Mouse (Mus musculus): ENCODE measurements around the gene Tpr. TPM values are rescaled to one million over a fixed set of nuclear protein-coding genes. Genes with fewer than 3 reads are reported as not detected.

Gene Tpr
- polyA plus RNA-seq, 1 experiment, result 50.3 TPM

GRCm38 (mm10) chr1:150472525-150472924, 79.9 kb downstream of the Tpr start:
- Histone ChIP-seq H3K27ac (ENCODE audit: insufficient read depth, low read depth, low read length) (no peak overlapping the region), H3K27me3 (replicated peaks; ENCODE audit: control insufficient read depth, insufficient read depth, low read length) (no peaks in the 10 kb centered on the region), H3K36me3 (ENCODE audit: control insufficient read depth, insufficient read depth, low read length) (no peaks in the 10 kb centered on the region), H3K4me3 (ENCODE audit: insufficient read depth, low read depth, low read length) (no peak overlapping the region), H3K4me1 (ENCODE audit: control insufficient read depth, insufficient read depth, low read length) (no peaks in the 10 kb centered on the region)
- WGBS, result 64% methylated on average over 7 of the region's 7 CpGs
- no peak for TF ChIP-seq POLR2A (IDR thresholded peaks at IDR 0.05; ENCODE audit: low read depth, low read length)
- no peak for TF ChIP-seq CTCF (conservative IDR thresholded peaks at IDR 0.05; ENCODE audit: insufficient read depth, insufficient read length, low read depth, low read length)
- DNase-seq, result no peak

GRCm38 (mm10) chr1:150480674-150481073, 88.0 kb downstream of the Tpr start:
- whole genome bisulfite sequencing, result 44% methylated on average over 5 of the region's 5 CpGs
- Histone ChIP-seq H3K36me3 (ENCODE audit: control insufficient read depth, insufficient read depth, low read length) (no peaks in the 10 kb centered on the region), H3K4me3 (ENCODE audit: insufficient read depth, low read depth, low read length) (no peak overlapping the region), H3K27ac (ENCODE audit: insufficient read depth, low read depth, low read length) (no peak overlapping the region), H3K27me3 (replicated peaks; ENCODE audit: control insufficient read depth, insufficient read depth, low read length) (no peaks in the 10 kb centered on the region), H3K4me1 (ENCODE audit: control insufficient read depth, insufficient read depth, low read length) (no peaks in the 10 kb centered on the region)
- DNase-seq, result no peak
- no peak for TF ChIP-seq POLR2A (IDR thresholded peaks at IDR 0.05; ENCODE audit: low read depth, low read length)
- no peak for TF ChIP-seq CTCF (conservative IDR thresholded peaks at IDR 0.05; ENCODE audit: insufficient read depth, insufficient read length, low read depth, low read length)

DNA sequence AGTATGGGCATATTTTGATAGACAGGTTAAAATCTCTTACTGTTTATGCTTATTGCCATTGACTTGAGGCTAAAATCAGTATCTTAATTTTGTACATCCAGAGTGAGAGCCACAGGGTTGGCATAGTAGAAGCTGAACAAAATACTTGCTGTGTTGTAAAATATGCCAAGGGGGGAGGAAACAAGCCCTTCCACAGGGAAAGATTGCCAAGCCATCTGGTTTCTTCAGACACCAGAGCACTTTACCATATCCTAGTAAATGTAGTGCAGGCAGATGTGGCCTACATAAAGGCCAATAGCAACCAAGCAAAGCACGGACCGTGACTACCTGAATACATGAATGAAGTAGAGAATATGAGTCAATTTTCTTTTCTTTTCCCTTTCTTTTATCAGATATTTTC, 96.5 kb downstream of the Tpr start:
- Histone ChIP-seq H3K4me1 (ENCODE audit: control insufficient read depth, insufficient read depth, low read length) (no peaks in the 10 kb centered on the region), H3K27me3 (replicated peaks; ENCODE audit: control insufficient read depth, insufficient read depth, low read length) (no peaks in the 10 kb centered on the region), H3K4me3 (ENCODE audit: insufficient read depth, low read depth, low read length) (no peak overlapping the region), H3K36me3 (ENCODE audit: control insufficient read depth, insufficient read depth, low read length) (no peaks in the 10 kb centered on the region), H3K27ac (ENCODE audit: insufficient read depth, low read depth, low read length) (no peak overlapping the region)
- TF ChIP-seq CTCF (conservative IDR thresholded peaks at IDR 0.05; ENCODE audit: insufficient read depth, insufficient read length, low read depth, low read length) (no peak), POLR2A (IDR thresholded peaks at IDR 0.05; ENCODE audit: low read depth, low read length) (no peak)
- 97% methylated on average over 2 of the region's 2 CpGs for WGBS
- no peak for DNase-seq

DNA sequence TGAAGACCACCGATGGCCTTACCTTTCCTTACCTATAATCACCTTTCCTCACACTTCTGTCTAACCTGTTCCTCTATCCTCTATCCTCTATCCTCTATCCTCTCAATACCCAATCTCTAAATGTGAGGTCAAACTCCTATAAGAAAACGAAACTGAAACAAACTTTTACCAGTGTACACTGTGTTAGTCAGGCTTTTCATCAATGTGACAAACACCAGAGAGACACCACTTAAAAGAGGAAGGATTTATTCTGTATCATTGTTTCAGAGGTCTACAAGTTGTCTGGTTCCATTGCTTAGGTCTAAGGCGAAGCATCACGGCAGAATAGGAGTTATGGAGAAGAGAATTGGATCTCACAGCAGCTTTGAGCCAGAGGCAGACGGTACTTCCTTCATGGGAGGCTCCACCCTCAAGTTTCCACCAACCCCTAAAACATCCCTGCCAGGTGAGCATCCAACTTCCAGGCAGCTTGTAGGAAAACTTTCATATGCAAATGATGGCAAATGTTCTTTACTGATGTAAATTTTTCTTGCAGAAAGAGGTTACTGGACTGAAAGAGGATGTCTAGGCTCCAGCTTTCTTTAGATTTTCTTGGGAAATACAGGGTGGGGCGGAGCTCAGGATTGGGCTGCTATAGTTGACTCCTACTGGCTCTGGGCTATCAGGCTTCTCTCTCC, 104.1 kb downstream of the Tpr start:
- DNase-seq, result no peak
- 76% methylated on average over 6 of the region's 6 CpGs for WGBS
- Histone ChIP-seq H3K27ac (ENCODE audit: insufficient read depth, low read depth, low read length) (no peak overlapping the region), H3K27me3 (replicated peaks; ENCODE audit: control insufficient read depth, insufficient read depth, low read length) (no peaks in the 10 kb centered on the region), H3K4me3 (ENCODE audit: insufficient read depth, low read depth, low read length) (no peak overlapping the region), H3K4me1 (ENCODE audit: control insufficient read depth, insufficient read depth, low read length) (no peaks in the 10 kb centered on the region), H3K36me3 (ENCODE audit: control insufficient read depth, insufficient read depth, low read length) (no peaks in the 10 kb centered on the region)
- TF ChIP-seq CTCF (conservative IDR thresholded peaks at IDR 0.05; ENCODE audit: insufficient read depth, insufficient read length, low read depth, low read length) (no peak), POLR2A (IDR thresholded peaks at IDR 0.05; ENCODE audit: low read depth, low read length) (no peak)

DNA sequence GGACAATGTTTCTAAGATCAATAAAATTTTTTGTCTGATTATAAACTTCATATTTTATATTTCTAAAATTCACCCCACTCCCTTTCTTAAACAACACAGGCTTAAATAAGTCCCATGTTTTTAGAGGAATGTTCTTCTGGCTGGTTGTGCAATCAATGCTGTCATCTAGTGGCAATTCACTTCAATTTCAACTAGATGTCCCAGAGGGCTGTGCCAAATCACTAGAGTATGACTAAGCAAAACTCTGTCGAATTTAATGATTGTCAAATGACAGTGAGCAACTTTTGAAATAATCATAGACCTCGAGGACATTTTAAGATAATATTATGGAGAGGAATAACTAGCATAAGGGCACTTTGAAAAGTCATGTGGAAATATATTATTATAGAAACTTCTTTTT, 105.1 kb downstream of the Tpr start:
- no peak for TF ChIP-seq POLR2A (IDR thresholded peaks at IDR 0.05; ENCODE audit: low read depth, low read length)
- peak; percentile 12; the same call in 1 of the 2 replicates for TF ChIP-seq CTCF (conservative IDR thresholded peaks at IDR 0.05; ENCODE audit: insufficient read depth, insufficient read length, low read depth, low read length)
- WGBS, result 23% methylated on average over 2 of the region's 2 CpGs
- DNase-seq, result peak; percentile 69

GRCm38 (mm10) chr1:150498177-150498576, 105.5 kb downstream of the Tpr start:
- Histone ChIP-seq H3K4me1 (ENCODE audit: control insufficient read depth, insufficient read depth, low read length) (no peaks in the 10 kb centered on the region), H3K36me3 (ENCODE audit: control insufficient read depth, insufficient read depth, low read length) (no peaks in the 10 kb centered on the region), H3K27me3 (replicated peaks; ENCODE audit: control insufficient read depth, insufficient read depth, low read length) (no peaks in the 10 kb centered on the region), H3K27ac (ENCODE audit: insufficient read depth, low read depth, low read length) (no peak overlapping the region), H3K4me3 (ENCODE audit: insufficient read depth, low read depth, low read length) (no peak overlapping the region)
- 92% methylated on average over 2 of the region's 2 CpGs for WGBS
- DNase-seq, result no peak
- TF ChIP-seq CTCF (conservative IDR thresholded peaks at IDR 0.05; ENCODE audit: insufficient read depth, insufficient read length, low read depth, low read length), result no peak

More for the DNA sequence above, 105.1 kb downstream of the Tpr start:
- H3K4me3 ChIP-seq (ENCODE audit: insufficient read depth, low read depth, low read length), result no peak overlapping the region
- H3K36me3 ChIP-seq (ENCODE audit: control insufficient read depth, insufficient read depth, low read length), result no peaks in the 10 kb centered on the region
- H3K4me1 ChIP-seq (ENCODE audit: control insufficient read depth, insufficient read depth, low read length), result no peaks in the 10 kb centered on the region
- H3K27ac ChIP-seq (ENCODE audit: insufficient read depth, low read depth, low read length), result no peak overlapping the region
- H3K27me3 ChIP-seq (replicated peaks; ENCODE audit: control insufficient read depth, insufficient read depth, low read length), result no peaks in the 10 kb centered on the region

Other genes starting within 250 kb of the Tpr start
- gene Pdc, start 73.4 kb upstream of the Tpr start, polyA plus RNA-seq (2012; rRNA removed), result not detected in 2 replicates
- 7.7 and 11.2 TPM in 2 replicates for gene Odr4, start 242 bp downstream of the Tpr start, polyA plus RNA-seq (2012; rRNA removed)
- gene Prg4, start 73.3 kb downstream of the Tpr start, polyA plus RNA-seq (2012; rRNA removed), result 0.11 and 0.44 TPM in 2 replicates